Mouse (Mus musculus) neural tube, embryonic 11.5 days (tissue): ENCODE measurements around the gene Hnrnpul2. TPM values are rescaled to one million over a fixed set of nuclear protein-coding genes. Genes with fewer than 3 reads are reported as not detected.

Experiments used
- ATAC-seq: fragments of 200-750 bp; cut with Nextera tagmentation; 2 replicates; pipeline ENCODE4 v1.8.0; 2017; ENCODE audit warnings: moderate number of reproducible peaks, mild to moderate bottlenecking, moderate TSS enrichment, moderate library complexity; ENCODE audit not compliant: insufficient read depth, low FRiP score, low TSS enrichment
- DNase-seq: peaks from one replicate; pipeline ENCODE4 v3.0.0-alpha.2; 2015; ENCODE audit warnings: low spot score
- H3K27ac ChIP-seq: fragments of 300-500 bp; sonication (generic); 2 replicates; pipeline ENCODE4 v1.5.1; 2014; ENCODE audit warnings: low read depth, mild to moderate bottlenecking, low read length
- H3K27me3 ChIP-seq: fragments of 300-500 bp; sonication (generic); 2 replicates; pipeline ENCODE4 v1.6.1; 2014; ENCODE audit warnings: mild to moderate bottlenecking, low read length, mixed read lengths; ENCODE audit not compliant: control insufficient read depth, insufficient read depth
- H3K36me3 ChIP-seq: fragments of 300-500 bp; sonication (generic); 2 replicates; pipeline ENCODE4 v1.6.1; 2014; ENCODE audit warnings: mild to moderate bottlenecking, low read length, moderate library complexity, mixed read lengths; ENCODE audit not compliant: control insufficient read depth, insufficient read depth
- H3K4me1 ChIP-seq: fragments of 300-500 bp; sonication (generic); 2 replicates; pipeline ENCODE4 v1.6.1; 2014; ENCODE audit warnings: low read length, mixed read lengths; ENCODE audit not compliant: control insufficient read depth, insufficient read depth
- H3K4me2 ChIP-seq: fragments of 300-500 bp; sonication (generic); 2 replicates; pipeline ENCODE4 v1.6.1; 2014; ENCODE audit warnings: low read depth, mild to moderate bottlenecking, moderate library complexity
- H3K4me3 ChIP-seq: fragments of 300-500 bp; sonication (generic); 2 replicates; pipeline ENCODE4 v1.5.1; 2014; ENCODE audit warnings: low read depth, low read length
- H3K9ac ChIP-seq: fragments of 300-500 bp; sonication (generic); 2 replicates; pipeline ENCODE4 v1.6.1; 2014; ENCODE audit warnings: mild to moderate bottlenecking, low read length
- H3K9me3 ChIP-seq: fragments of 300-500 bp; sonication (generic); 2 replicates; pipeline ENCODE4 v1.6.1; 2016; ENCODE audit warnings: low read length; ENCODE audit not compliant: control insufficient read depth
- WGBS: fragments of 180-500 bp; shearing (Covaris S2); extraction: QIAGEN DNeasy Blood & Tissue Kit; methylation state at CpG from one replicate; pipeline ENCODE4 v1.1.7; 2014; 5-methylcytosine and 5-hydroxymethylcytosine counted together
- polyA plus RNA-seq: library from polyadenylated mRNA; unstranded; fragments of >200 nt; fragmentation: Nextera tagmentation; extraction: Ambion mirVana; gene quantifications from 2 replicates; pipeline ENCODE4 v1.2.1, GENCODE M21; 2014

Gene Hnrnpul2
- polyA plus RNA-seq, 1 experiment from 2014 or later: 5.7 TPM

DNA sequence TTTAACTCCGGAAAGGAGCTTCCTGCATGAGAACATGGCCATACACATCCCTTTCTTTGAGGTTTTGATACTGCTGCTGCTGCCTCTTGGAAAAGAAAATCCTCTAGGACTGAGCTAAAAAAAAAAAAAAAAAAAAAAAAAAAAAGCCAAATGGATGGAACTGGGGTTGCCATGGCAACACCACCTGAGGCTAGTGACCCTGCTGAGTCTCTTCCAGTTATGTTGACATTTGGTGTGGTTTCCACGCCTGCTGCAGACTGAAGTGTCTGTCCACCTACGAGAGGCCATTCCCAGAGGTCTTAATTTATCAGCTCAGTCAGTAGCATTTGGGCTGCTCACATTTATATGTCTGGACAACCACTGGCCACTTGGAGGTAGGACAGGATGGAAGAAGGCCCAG lies 31.3 kb upstream of the Hnrnpul2 start:
- Histone ChIP-seq H3K4me3 (no peak overlapping the region), H3K36me3 (peaks cover 5% of the 10 kb centered on the region), H3K4me1 (peaks cover 5% of the 10 kb centered on the region; the same call in 1 of the 2 replicates), H3K4me2 (no peak overlapping the region), H3K27me3 (no peaks in the 10 kb centered on the region), H3K9me3 (no peaks in the 10 kb centered on the region), H3K27ac (no peak overlapping the region), H3K9ac (no peak overlapping the region)
- DNase-seq (peak; percentile 19), ATAC-seq (no peak)
- WGBS: 13% methylated on average over 3 of the region's 3 CpGs

DNA sequence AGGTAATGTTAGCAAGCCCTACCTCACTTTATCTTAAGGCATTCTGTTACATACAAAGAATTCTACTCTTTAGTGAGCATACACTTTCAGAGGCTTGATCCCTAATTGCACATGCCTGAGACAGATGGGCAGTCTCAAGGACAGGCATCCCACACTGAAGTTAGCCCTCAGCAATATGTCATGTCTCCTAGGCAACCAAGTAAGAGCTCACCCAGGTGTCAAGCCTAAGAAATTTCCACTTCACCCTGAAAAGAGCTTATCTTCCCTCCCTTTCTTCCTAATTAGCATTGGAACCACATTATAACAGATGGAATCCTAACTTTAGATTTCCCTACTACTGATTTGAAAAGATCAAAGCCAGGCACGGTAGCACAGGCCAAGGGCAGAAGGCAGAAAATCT lies 30.6 kb upstream of the Hnrnpul2 start:
- Histone ChIP-seq H3K4me3 (no peak overlapping the region), H3K4me2 (no peak overlapping the region), H3K36me3 (peaks cover 12% of the 10 kb centered on the region), H3K9me3 (no peaks in the 10 kb centered on the region), H3K27me3 (no peaks in the 10 kb centered on the region), H3K27ac (no peak overlapping the region), H3K9ac (no peak overlapping the region), H3K4me1 (peaks cover 5% of the 10 kb centered on the region; the same call in 1 of the 2 replicates)
- ATAC-seq (no peak), DNase-seq (no peak)
- 63% methylated on average over 1 of the region's 1 CpGs for WGBS

DNA sequence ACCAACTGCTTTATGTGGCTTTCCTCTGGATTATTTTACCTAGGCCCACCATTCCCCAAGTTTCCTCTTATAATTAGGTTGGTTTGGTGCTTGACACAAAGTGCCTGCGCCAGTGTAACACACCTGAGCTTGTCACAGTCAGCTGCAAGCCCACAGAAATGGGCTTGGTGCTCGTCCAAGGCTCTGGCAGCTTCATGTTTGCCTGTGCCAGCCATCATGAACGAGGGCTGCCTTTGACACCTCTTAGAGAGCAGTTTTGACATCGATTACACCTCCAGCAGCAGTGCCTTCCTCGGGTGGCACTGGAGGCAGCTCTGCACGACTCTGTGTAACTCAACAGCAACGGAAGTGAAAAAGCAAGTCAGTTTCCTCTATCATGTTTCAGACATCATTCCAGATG lies 29.6 kb upstream of the Hnrnpul2 start:
- H3K9ac ChIP-seq: no peak overlapping the region
- ATAC-seq (no peak), DNase-seq (no peak)
- no peaks in the 10 kb centered on the region for H3K27me3 ChIP-seq
- H3K27ac ChIP-seq: no peak overlapping the region
- no peak overlapping the region for H3K4me3 ChIP-seq
- peaks cover 5% of the 10 kb centered on the region; the same call in 1 of the 2 replicates for H3K4me1 ChIP-seq
- no peak overlapping the region for H3K4me2 ChIP-seq
- H3K36me3 ChIP-seq: peaks cover 12% of the 10 kb centered on the region
- H3K9me3 ChIP-seq: no peaks in the 10 kb centered on the region
- 83% methylated on average over 7 of the region's 7 CpGs for WGBS

DNA sequence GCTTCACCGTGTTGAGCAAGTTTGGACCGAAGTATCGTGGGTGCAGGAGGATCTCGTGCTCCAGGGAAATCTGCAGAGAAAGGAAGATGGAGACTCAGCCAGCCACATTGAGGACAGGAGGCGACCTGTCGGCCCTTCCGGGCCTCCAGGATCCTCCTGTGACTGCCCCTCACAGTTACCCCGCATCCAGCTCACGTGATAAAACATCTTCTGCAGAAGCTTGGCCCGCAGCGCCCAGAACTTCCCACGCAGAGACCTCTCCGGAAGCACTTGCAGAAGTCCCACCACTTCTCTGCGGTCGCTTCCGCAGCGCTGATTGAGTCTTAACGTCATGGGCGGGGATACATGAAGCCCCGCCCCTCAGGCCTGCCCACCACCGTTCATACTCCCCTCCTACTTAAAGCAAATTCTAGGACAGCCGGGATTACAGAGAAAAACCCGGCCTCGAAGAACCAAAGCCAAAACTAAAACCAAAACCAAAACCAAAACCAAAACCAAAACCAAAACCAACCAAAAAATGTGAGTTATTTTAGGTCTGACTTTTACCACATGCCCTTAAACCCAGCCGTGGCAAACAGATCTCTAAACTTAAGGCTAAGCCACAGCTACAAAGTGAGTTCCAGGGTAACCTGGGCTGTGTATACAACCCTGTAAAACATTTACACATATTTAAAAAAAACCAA lies 21.4 kb upstream of the Hnrnpul2 start, which contains the start of gene Polr2g:
Gene Polr2g (minus strand): TSS at position 314 of the 683 bp plus-strand sequence.
- Histone ChIP-seq H3K36me3 (peaks cover 8% of the 10 kb centered on the region), H3K9ac (peak within 1 kb of the TSS; percentile 74), H3K4me1 (peaks cover 13% of the 10 kb centered on the region), H3K4me3 (peak within 1 kb of the TSS; percentile 71), H3K9me3 (no peaks in the 10 kb centered on the region), H3K27ac (no peak within 1 kb of the TSS), H3K4me2 (peak within 1 kb of the TSS; percentile 87), H3K27me3 (no peaks in the 10 kb centered on the region)
- DNase-seq (peak; percentile 94), ATAC-seq (peak; percentile 68)
- 2% methylated on average over 25 of the region's 25 CpGs for WGBS

DNA sequence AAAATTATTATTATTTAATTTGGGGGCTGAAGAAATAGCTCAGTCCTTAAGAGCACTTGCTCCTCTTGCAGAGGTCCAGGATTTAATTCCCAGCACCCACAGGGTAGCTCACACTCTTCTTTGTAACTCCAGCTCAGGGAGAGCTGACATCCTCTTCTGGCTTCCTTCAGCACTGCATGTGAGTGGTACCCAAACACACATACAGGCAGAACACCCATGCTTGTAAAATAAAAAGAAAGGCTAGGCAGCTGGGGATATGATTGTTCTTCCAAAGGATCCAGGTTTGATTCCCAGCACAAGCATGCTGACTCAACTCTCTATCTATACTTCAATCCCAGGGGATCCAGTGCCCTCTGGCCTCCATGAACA lies 20.9 kb upstream of the Hnrnpul2 start:
- DNase-seq: no peak
- no peaks in the 10 kb centered on the region for H3K9me3 ChIP-seq
- peaks cover 3% of the 10 kb centered on the region for H3K36me3 ChIP-seq
- H3K27ac ChIP-seq: no peak overlapping the region
- H3K9ac ChIP-seq: no peak overlapping the region
- no peaks in the 10 kb centered on the region for H3K27me3 ChIP-seq
- ATAC-seq: no peak
- peaks cover 13% of the 10 kb centered on the region for H3K4me1 ChIP-seq
- H3K4me3 ChIP-seq: no peak overlapping the region
- peak overlapping the region; percentile 2; the same call in 1 of the 2 replicates for H3K4me2 ChIP-seq

DNA sequence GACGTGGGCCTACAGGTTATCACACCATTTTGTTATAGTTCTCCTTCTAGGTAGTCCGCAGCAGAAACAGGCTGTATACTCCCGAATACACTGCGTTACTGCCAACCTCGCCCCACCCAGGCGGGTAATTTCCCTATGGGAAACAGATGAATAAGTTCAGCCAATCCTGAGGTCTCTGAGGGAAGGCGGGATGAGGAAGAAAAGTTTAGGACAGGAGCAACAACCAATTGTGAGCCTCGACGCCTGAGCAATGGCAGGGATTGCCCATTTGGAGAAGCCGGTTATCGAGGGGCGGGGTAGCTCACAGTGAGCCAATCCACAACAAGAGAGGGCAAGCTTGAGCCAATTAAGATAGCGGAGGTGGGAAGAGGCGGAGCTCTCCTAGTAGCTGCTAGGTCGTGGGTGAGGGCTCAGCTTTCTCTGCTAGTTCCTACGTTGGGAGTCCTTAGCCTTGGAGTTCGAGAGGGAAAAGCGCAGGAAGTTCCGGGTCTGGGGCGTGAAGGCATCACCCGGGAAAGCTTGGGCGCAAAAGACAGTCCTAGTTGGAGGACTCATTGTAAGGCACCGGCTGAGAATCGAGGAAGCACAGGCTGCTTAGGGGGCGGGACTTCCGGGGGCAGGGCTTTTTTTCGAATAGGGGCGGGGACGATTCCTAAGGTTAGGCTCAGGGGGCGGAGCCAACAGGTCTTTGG lies 17.5 kb upstream of the Hnrnpul2 start, which contains the start of gene Zbtb3:
Gene Zbtb3 (plus strand): TSS at position 426 of the 692 bp plus-strand sequence.
- Histone ChIP-seq H3K27me3 (no peaks in the 10 kb centered on the region), H3K9me3 (no peaks in the 10 kb centered on the region), H3K36me3 (peaks cover 6% of the 10 kb centered on the region), H3K9ac (peak within 1 kb of the TSS; percentile 52), H3K27ac (0 out of 2 replicates have a peak within 1 kb of the TSS, but pooled peaks have one; percentile 47), H3K4me2 (peak within 1 kb of the TSS; percentile 57), H3K4me1 (peaks cover 13% of the 10 kb centered on the region), H3K4me3 (peak within 1 kb of the TSS; percentile 42)
- DNase-seq: peak; percentile 94
- under 1% methylated on average over 30 of the region's 30 CpGs for WGBS
- ATAC-seq: peak; percentile 99

DNA sequence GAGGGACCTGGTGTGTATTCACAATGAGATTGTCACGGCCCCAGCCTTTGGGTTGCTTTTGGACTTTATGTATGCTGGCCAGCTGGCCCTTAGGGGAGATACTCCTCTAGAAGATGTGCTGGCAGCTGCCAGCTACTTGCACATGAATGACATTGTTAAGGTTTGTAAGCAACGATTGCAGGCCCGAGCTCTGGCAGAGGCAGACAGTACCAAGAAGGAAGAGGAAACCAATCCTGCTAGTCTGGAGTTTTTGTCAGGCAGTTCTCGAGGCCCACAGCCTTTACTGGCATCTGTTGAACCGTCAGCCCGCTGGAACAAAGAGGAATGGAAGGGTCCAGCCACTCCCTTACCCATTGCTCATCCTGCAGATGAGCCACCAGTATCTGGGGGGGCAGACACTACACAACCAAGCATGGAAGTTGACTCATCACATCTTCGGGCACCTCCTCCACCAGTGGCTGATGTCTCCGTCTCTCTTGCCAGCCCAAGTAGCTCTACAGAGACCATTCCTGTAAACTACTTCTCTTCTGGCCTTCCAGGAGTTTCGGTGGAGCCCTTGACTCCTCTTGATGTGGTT lies 16.5 kb upstream of the Hnrnpul2 start:
- no peak overlapping the region for H3K27ac ChIP-seq
- peak overlapping the region; percentile 42; the same call in 1 of the 2 replicates for H3K4me3 ChIP-seq
- H3K36me3 ChIP-seq: peaks cover 6% of the 10 kb centered on the region
- no peak overlapping the region for H3K4me2 ChIP-seq
- no peaks in the 10 kb centered on the region for H3K27me3 ChIP-seq
- no peaks in the 10 kb centered on the region for H3K9me3 ChIP-seq
- 93% methylated on average over 9 of the region's 9 CpGs for WGBS
- no peak for ATAC-seq
- no peak overlapping the region for H3K9ac ChIP-seq
- no peak for DNase-seq
- peaks cover 8% of the 10 kb centered on the region for H3K4me1 ChIP-seq

DNA sequence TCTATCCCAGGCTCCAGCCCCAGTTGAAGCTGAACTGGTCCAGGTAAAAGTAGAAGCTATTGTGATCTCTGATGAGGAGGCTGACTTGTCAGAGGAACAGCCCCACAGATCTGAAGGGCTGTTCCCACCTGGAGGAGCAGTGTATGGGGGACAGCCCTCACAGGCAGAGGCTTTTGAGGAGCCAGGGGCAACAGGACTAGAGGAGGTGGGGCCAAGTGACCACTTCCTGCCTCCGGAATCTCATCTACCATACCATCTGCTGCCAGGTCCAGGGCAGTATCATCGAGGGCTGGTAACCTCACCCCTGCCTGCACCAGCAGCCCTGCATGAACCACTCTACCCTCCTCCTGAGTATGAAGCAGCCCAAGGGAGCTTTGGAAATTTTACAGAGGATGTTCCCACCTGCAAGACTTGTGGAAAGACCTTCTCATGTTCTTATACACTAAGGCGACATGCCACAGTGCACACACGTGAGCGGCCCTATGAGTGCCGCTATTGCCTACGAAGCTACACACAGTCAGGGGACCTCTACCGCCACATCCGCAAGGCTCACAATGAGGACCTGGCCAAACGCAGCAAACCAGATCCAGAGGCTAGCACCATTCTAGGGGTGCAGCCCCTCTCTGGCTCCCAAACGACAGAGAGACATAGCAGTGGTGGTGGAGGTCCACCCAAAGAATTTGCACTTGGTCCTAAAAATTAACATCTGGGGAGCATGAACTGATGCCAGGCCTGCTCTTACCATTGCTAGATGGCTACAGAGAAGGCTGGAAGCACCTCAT lies 15.7 kb upstream of the Hnrnpul2 start:
- no peak overlapping the region for H3K4me2 ChIP-seq
- H3K27ac ChIP-seq: no peak overlapping the region
- DNase-seq (no peak), ATAC-seq (no peak)
- no peak overlapping the region for H3K4me3 ChIP-seq
- peaks cover 8% of the 10 kb centered on the region for H3K4me1 ChIP-seq
- H3K27me3 ChIP-seq: no peaks in the 10 kb centered on the region
- WGBS: 93% methylated on average over 11 of the region's 11 CpGs
- no peaks in the 10 kb centered on the region for H3K9me3 ChIP-seq
- no peak overlapping the region for H3K9ac ChIP-seq
- H3K36me3 ChIP-seq: peaks cover 8% of the 10 kb centered on the region
